Comparison of ENCODE assay signal across 23 mouse cellular contexts in genomic region chr5:45453451-45453850, GRCm38 (mm10). TPM values are rescaled to one million over a fixed set of nuclear protein-coding genes. Genes with fewer than 3 reads are reported as not detected.
DNase-seq lines count a peak whose midpoint lies in the region; ATAC-seq and TF ChIP-seq lines count a peak whose summit lies in the region.
"Had no signal": no experiment of that assay in that cellular context is flagged by ENCODE, and none has a peak within 500 bp of the region (broad histone marks: within the 10 kb centered on the region; RNA-seq: fewer than 3 reads in every experiment).

Clrn2 (plus strand) TSS chr5:45453751.

- no peak for TF ChIP-seq POLR2A in myocyte (IDR thresholded peaks at IDR 0.05; ENCODE audit: insufficient read length, low read depth)

- H3K27me3 ChIP-seq in embryonic facial prominence, embryonic 14.5 days (replicated peaks; ENCODE audit: control insufficient read depth, insufficient read depth, low read length), result no peaks in the 10 kb centered on the region
- no peaks in the 10 kb centered on the region; the same call in 1 of the 2 replicates for H3K27me3 ChIP-seq in embryonic facial prominence, embryonic 10.5 days (replicated peaks; ENCODE audit: low read depth, poor library complexity, severe bottlenecking)
- no peaks in the 10 kb centered on the region for H3K27me3 ChIP-seq in kidney, postnatal 0 days (ENCODE audit: insufficient read depth, low read length)
- H3K27me3 ChIP-seq in kidney, embryonic 14.5 days (ENCODE audit: control insufficient read depth, insufficient read depth, low read length), result no peaks in the 10 kb centered on the region
- no peaks in the 10 kb centered on the region for H3K27me3 ChIP-seq in myocyte (ENCODE audit: control insufficient read depth, insufficient read depth, insufficient read length)
- H3K27me3 ChIP-seq: embryonic facial prominence, embryonic 13.5 days; forebrain, embryonic 13.5 days; forebrain, embryonic 15.5 days had no signal

- 47% methylated on average over 6 of the region's 6 CpGs for WGBS in embryonic facial prominence, embryonic 14.5 days
- 60% methylated on average over 6 of the region's 6 CpGs for WGBS in embryonic facial prominence, embryonic 10.5 days
- WGBS in kidney, postnatal 0 days, result 44% methylated on average over 6 of the region's 6 CpGs
- WGBS in kidney, embryonic 14.5 days, result 49% methylated on average over 6 of the region's 6 CpGs

- H3K79me2 ChIP-seq in myocyte (ENCODE audit: control insufficient read depth, insufficient read depth), result no peaks in the 10 kb centered on the region

- peak within 1 kb of the TSS; percentile 5; the same call in 1 of the 2 replicates for H3K9ac ChIP-seq in embryonic facial prominence, embryonic 14.5 days (ENCODE audit: low read depth, low read length)
- no peak within 1 kb of the TSS for H3K9ac ChIP-seq in kidney, postnatal 0 days (ENCODE audit: low read depth, low read length)
- no peak within 1 kb of the TSS for H3K9ac ChIP-seq in kidney, embryonic 14.5 days (ENCODE audit: low read depth, low read length)
- H3K9ac ChIP-seq: embryonic facial prominence, embryonic 13.5 days; forebrain, embryonic 13.5 days; forebrain, embryonic 15.5 days; forebrain, postnatal 0 days had no signal

- H3K9me3 ChIP-seq in embryonic facial prominence, embryonic 14.5 days (ENCODE audit: control insufficient read depth, low read length), result no peaks in the 10 kb centered on the region
- H3K9me3 ChIP-seq in embryonic facial prominence, embryonic 10.5 days, result no peaks in the 10 kb centered on the region
- no peaks in the 10 kb centered on the region for H3K9me3 ChIP-seq in kidney, postnatal 0 days (replicated peaks; ENCODE audit: low read length)
- H3K9me3 ChIP-seq in kidney, embryonic 14.5 days (ENCODE audit: control insufficient read depth, low read length), result no peaks in the 10 kb centered on the region
- H3K9me3 ChIP-seq: embryonic facial prominence, embryonic 13.5 days; forebrain, embryonic 13.5 days; forebrain, embryonic 15.5 days; G1E had no signal

- peaks cover 7% of the 10 kb centered on the region; the same call in 1 of the 2 replicates for H3K4me1 ChIP-seq in embryonic facial prominence, embryonic 14.5 days (ENCODE audit: control insufficient read depth, insufficient read depth, low read length)
- H3K4me1 ChIP-seq in embryonic facial prominence, embryonic 10.5 days, result peaks cover 21% of the 10 kb centered on the region
- peaks cover 8% of the 10 kb centered on the region; the same call in 1 of the 2 replicates for H3K4me1 ChIP-seq in kidney, postnatal 0 days (replicated peaks; ENCODE audit: insufficient read depth, low read length)
- 0 out of 2 replicates have a peak, but pooled peaks cover 7% of the 10 kb centered on the region for H3K4me1 ChIP-seq in kidney, embryonic 14.5 days (ENCODE audit: control insufficient read depth, insufficient read depth, low read length)

- TF ChIP-seq CTCF in kidney, postnatal 0 days (IDR thresholded peaks at IDR 0.05; ENCODE audit: low read depth), result no peak

- H3ac ChIP-seq in myocyte (ENCODE audit: control insufficient read depth, insufficient read length), result no peak within 1 kb of the TSS

- no peak within 1 kb of the TSS for H3K27ac ChIP-seq in embryonic facial prominence, embryonic 14.5 days (replicated peaks; ENCODE audit: low read depth, low read length)
- no peak within 1 kb of the TSS for H3K27ac ChIP-seq in embryonic facial prominence, embryonic 10.5 days (replicated peaks)
- H3K27ac ChIP-seq in kidney, postnatal 0 days, result no peak within 1 kb of the TSS
- H3K27ac ChIP-seq in kidney, embryonic 14.5 days (ENCODE audit: low read depth, low read length), result no peak within 1 kb of the TSS
- H3K27ac ChIP-seq: embryonic facial prominence, embryonic 13.5 days; forebrain, embryonic 13.5 days; forebrain, embryonic 15.5 days had no signal

- no peaks in the 10 kb centered on the region for H3K36me3 ChIP-seq in embryonic facial prominence, embryonic 14.5 days (ENCODE audit: control insufficient read depth, insufficient read depth, low read length)
- no peaks in the 10 kb centered on the region for H3K36me3 ChIP-seq in embryonic facial prominence, embryonic 10.5 days (replicated peaks)
- H3K36me3 ChIP-seq in kidney, postnatal 0 days (ENCODE audit: insufficient read depth, low read length), result no peaks in the 10 kb centered on the region
- H3K36me3 ChIP-seq in kidney, embryonic 14.5 days (ENCODE audit: control insufficient read depth, insufficient read depth, low read length), result no peaks in the 10 kb centered on the region
- H3K36me3 ChIP-seq in myocyte (ENCODE audit: control insufficient read depth, insufficient read depth), result no peaks in the 10 kb centered on the region
- H3K36me3 ChIP-seq: embryonic facial prominence, embryonic 13.5 days; forebrain, embryonic 15.5 days had no signal

- ATAC-seq in embryonic facial prominence, embryonic 14.5 days (ENCODE audit: low read depth), result no peak
- no peak for ATAC-seq in kidney, postnatal 0 days (replicated peaks; ENCODE audit: low FRiP score, low read depth)
- ATAC-seq in kidney, embryonic 14.5 days (ENCODE audit: low FRiP score, low TSS enrichment), result no peak
- ATAC-seq: activated CD4-positive, CD25-positive, alpha-beta regulatory T cell, adult 4 months; CD4-positive, CD25-positive, alpha-beta regulatory T cell, adult 4 months; forebrain, embryonic 13.5 days; forebrain, embryonic 15.5 days; forebrain, postnatal 0 days; Patski had no signal

- no peak within 1 kb of the TSS for H3K4me2 ChIP-seq in embryonic facial prominence, embryonic 14.5 days (ENCODE audit: low read depth, low read length)
- no peak within 1 kb of the TSS for H3K4me2 ChIP-seq in kidney, postnatal 0 days (ENCODE audit: low read length)
- no peak within 1 kb of the TSS for H3K4me2 ChIP-seq in kidney, embryonic 14.5 days (replicated peaks; ENCODE audit: low read depth, low read length)
- H3K4me2 ChIP-seq in myocyte (ENCODE audit: low read depth), result peak within 1 kb of the TSS; percentile 26
- H3K4me2 ChIP-seq: embryonic facial prominence, embryonic 13.5 days; forebrain, embryonic 13.5 days; forebrain, embryonic 15.5 days had no signal

- DNase-seq in embryonic facial prominence, embryonic 14.5 days (ENCODE audit: low spot score), result no peak
- no peak for DNase-seq in embryonic facial prominence, embryonic 10.5 days (ENCODE audit: low spot score)
- DNase-seq in kidney, postnatal 0 days (ENCODE audit: low spot score), result peak; percentile 17
- DNase-seq: adrenal gland, adult 8-10 months; adrenal gland, postnatal 14 days; adrenal gland, postnatal 36 days; B cell, adult 2 months; cerebellum, adult 11-12 months; cerebellum, adult 2 months; cerebellum, adult 9-10 months; cerebellum, postnatal 10 days; cerebellum, postnatal 25 days; forebrain, postnatal 0 days had no signal

- no peak within 1 kb of the TSS for H3K4me3 ChIP-seq in embryonic facial prominence, embryonic 14.5 days (ENCODE audit: low read depth, low read length)
- no peak within 1 kb of the TSS for H3K4me3 ChIP-seq in embryonic facial prominence, embryonic 10.5 days
- H3K4me3 ChIP-seq in kidney, postnatal 0 days (replicated peaks; ENCODE audit: low read depth, low read length), result no peak within 1 kb of the TSS
- H3K4me3 ChIP-seq in kidney, embryonic 14.5 days (ENCODE audit: low read length), result no peak within 1 kb of the TSS
- H3K4me3 ChIP-seq in myocyte, result no peak within 1 kb of the TSS
- H3K4me3 ChIP-seq: embryonic facial prominence, embryonic 13.5 days; forebrain, embryonic 13.5 days; forebrain, embryonic 15.5 days had no signal

TF ChIP-seq in myocyte, 11 proteins besides CTCF, POLR2A, EP300 and RAD21:
- TF ChIP-seq MYOD1 (IDR thresholded peaks at IDR 0.05; ENCODE audit: control insufficient read depth in 1 of 3, insufficient read length in 2 of 3, low read depth in 2 of 3) (no peak), MAX (IDR thresholded peaks at IDR 0.05; ENCODE audit: low read depth) (no peak), SRF (IDR thresholded peaks at IDR 0.05; ENCODE audit: control insufficient read depth, insufficient read length, low read depth) (no peak), REST (IDR thresholded peaks at IDR 0.05; ENCODE audit: insufficient read depth, insufficient read length) (no peak), TCF3 (IDR thresholded peaks at IDR 0.05; ENCODE audit: insufficient read length, low read depth) (no peak), CEBPB (IDR thresholded peaks at IDR 0.05; ENCODE audit: insufficient read depth, poor library complexity, severe bottlenecking) (no peak), E2F4 (IDR thresholded peaks at IDR 0.05; ENCODE audit: insufficient read depth) (no peak), POLR2AphosphoS2 (IDR thresholded peaks at IDR 0.05; ENCODE audit: insufficient read length, low read depth) (no peak), USF1 (IDR thresholded peaks at IDR 0.05; ENCODE audit: low read depth) (no peak), MYOG (IDR thresholded peaks at IDR 0.05; ENCODE audit: control insufficient read depth in 1 of 3, insufficient read depth in 1 of 3, insufficient read length in 2 of 3, low read depth in 2 of 3) (no peak), TCF12 (IDR thresholded peaks at IDR 0.05; ENCODE audit: insufficient read depth, poor library complexity, severe bottlenecking) (no peak)
TF ChIP-seq in myocyte: peak in this region for 0.

RNA-seq across cellular contexts. Expression of gene Clrn2, which starts in this region (rescaled TPM):
- 0.22 and 0.31 TPM in 2 replicates for polyA plus RNA-seq in embryonic facial prominence, embryonic 14.5 days (2014; fragmentation: Nextera tagmentation; extraction: Ambion mirVana)
- polyA plus RNA-seq in embryonic facial prominence, embryonic 10.5 days (2016; fragmentation: Nextera tagmentation; extraction: Ambion mirVana), result not detected in 2 replicates
- polyA plus RNA-seq in kidney, postnatal 0 days (2015; fragmentation: Nextera tagmentation; extraction: Ambion mirVana), result not detected in 2 replicates
- not detected in 2 replicates for polyA plus RNA-seq in kidney, embryonic 14.5 days (2014; fragmentation: Nextera tagmentation; extraction: Ambion mirVana)
- not detected for polyA plus RNA-seq in myocyte (2012; fragmentation: generic; extraction: Trizol)
- polyA plus RNA-seq: activated CD4-positive, CD25-positive, alpha-beta regulatory T cell, adult 4 months; CD4-positive, CD25-positive, alpha-beta regulatory T cell, adult 4 months; cerebellum, adult 2 months; embryonic facial prominence, embryonic 13.5 days; forebrain, embryonic 11.5 days; forebrain, embryonic 13.5 days; forebrain, postnatal 0 days; G1E; Patski had no signal

Comparison
In these comparisons a context has a peak if more than half of its experiments do, and no peak if none do; other contexts are left out.
1. Peak in DNase-seq in kidney, postnatal 0 days; RNA of the gene not detected or under 1 TPM.